Mouse (Mus musculus): ENCODE data around the gene Slc35f1.

Slc35f1 gene

GRCm38 (mm10) chr10:52690334-52690991, at the start of gene Slc35f1:
Gene Slc35f1, plus strand, starts transcription at chr10:52690533.
- peak; percentile 62 for DNase-seq (ENCODE audit: low read depth, low spot score)

- no peak for DNase-seq (ENCODE audit: low read depth, low spot score)
These were observed 19.1 kb upstream of the Slc35f1 start for GRCm38 (mm10) chr10:52671234-52671633.

GRCm38 (mm10) chr10:52690992-52691731, 829 bp downstream of the Slc35f1 start:
- DNase-seq (ENCODE audit: low read depth, low spot score): no peak

DNA sequence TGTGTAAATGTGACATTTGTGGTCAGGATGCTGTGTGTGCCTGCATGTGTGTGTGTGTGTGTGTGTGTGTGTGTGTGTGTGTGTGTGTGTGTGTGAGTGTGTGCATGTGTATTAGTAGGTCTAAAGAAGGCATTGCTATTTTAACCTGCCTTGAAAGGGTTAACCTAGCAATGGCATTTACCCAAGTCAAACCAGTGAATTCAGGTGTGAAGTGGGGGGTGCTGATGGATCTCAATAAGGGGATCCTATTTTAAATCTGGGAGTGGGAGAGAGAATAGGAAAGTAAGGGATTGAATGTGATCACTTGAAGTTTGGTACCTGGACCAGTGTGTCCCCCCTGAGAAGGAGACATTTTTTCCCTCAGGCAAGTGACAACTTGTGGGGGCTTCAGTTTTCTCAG, 13.4 kb downstream of the Slc35f1 start:
- DNase-seq (ENCODE audit: low read depth, low spot score): no peak

DNA sequence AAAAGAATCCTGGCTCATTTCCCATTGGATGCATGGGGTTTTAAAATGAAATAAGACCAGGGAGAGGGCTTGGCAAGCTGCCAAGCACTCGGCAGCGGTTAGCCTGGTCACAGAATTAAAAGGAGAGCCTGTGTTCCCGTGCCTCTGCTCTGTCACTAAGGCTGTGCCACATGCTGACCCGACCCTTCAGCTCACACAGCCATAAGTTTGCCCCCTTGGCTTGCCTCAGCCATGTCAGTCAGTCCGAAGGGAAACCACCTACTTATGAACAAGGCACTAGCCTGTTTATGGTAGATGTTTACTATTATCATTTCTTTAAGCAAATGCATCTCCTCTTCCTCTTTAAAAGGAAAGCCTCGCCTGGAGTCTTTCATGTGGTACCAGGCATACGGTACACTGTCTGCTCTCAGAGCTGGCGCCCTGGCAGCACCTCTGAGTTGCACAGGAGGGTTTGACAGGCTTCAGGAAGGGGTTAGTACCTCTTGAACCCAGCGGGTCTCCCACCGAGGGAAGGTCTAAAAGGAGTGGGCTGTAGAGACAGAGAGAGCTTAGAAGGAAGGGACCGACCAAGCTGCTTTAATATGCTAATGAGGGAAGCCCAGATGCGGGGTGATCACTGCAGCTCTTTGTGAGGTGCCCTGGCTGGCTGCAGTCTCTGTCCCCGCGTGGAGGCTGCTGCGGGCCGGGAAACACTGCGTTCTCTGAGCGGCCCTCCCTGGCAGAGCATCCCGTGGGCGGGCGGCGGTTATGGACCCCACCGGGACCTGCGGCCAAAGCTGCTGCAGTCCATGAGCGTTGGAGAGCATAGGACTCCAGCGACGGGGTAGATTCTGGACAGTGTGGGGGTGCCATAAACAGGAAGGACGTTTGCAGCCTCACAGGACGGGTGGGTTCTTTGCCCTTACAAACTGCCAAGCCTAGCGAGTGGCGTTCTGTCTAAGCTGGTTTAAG, 14.0 kb downstream of the Slc35f1 start:
- no peak for DNase-seq (ENCODE audit: low read depth, low spot score)

DNA sequence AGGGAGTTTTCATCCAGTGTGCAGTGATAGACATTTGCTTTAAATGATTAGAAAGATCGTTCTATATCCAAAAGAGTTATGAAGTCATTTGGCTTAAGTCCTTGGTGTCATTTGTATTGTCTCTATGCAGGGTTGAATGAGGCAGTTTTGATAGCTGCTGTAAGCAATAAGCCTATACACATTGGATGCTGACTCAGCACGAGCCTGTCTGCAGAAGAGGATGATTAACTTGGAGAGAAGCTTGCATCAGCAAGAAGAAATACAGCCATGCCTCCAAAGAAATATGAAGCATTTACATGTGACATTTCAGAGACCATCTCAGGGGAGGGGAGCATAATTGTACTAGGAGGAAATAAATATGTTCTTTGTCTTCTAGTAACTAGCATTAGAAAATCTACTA, 19.1 kb downstream of the Slc35f1 start:
- no peak for DNase-seq (ENCODE audit: low read depth, low spot score)

DNA sequence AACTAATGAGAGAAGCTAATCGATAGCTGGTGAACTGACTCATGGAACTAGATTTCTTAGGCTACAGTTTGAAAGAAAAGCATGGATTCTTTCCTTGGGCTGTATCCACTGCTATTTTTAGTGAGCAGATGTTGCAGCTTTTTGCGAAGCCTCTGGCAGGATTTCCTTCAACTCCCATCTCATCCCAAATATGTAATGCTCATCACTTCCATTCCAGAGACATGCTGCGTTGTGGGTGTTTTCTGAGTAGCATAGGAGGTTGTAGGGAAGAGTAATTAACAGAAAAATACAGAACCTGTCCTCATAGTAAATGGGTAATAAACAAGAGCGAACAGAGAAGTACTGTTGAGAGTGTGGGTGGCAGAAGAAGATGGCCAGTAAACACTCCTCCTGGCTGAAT, 21.8 kb downstream of the Slc35f1 start:
- DNase-seq (ENCODE audit: low read depth, low spot score): peak; percentile 62

- DNase-seq (ENCODE audit: low read depth, low spot score): no peak
These were observed 24.2 kb downstream of the Slc35f1 start for GRCm38 (mm10) chr10:52714557-52714956.

GRCm38 (mm10) chr10:52715146-52715545, 24.8 kb downstream of the Slc35f1 start:
- DNase-seq (ENCODE audit: low read depth, low spot score): no peak

DNA sequence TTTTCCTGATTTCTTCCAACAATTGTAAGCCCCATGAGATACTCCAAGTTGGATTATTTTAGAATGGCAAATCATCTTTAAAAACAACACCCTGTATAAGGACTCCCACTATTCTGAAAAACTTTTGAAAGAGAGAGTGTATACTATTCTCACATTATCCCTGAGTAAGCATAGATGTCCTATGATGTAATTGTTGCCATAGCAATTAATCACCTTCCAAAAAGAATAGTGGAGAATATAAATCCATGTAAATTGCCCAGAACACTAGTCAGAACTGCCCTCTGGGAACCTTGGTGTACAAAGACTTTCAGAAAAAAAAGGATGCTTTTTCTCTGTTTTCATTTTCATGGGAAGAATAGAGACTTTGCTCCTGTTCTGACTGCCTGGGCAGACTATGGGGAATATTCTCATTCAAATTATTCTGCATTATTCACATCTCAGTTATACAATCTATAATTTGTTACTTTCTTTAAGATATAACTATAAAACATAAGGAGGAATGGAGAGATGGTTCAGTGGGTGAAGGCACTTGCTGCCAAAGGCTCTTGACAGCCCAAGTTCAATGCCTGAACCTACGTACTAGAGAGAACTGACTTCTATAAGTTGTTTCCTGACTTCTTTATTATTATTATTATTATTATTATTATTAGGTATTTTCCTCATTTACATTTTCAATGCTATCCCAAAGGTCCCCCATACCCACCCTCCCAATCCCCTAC, 28.0 kb downstream of the Slc35f1 start:
- DNase-seq (ENCODE audit: low read depth, low spot score): no peak

DNA sequence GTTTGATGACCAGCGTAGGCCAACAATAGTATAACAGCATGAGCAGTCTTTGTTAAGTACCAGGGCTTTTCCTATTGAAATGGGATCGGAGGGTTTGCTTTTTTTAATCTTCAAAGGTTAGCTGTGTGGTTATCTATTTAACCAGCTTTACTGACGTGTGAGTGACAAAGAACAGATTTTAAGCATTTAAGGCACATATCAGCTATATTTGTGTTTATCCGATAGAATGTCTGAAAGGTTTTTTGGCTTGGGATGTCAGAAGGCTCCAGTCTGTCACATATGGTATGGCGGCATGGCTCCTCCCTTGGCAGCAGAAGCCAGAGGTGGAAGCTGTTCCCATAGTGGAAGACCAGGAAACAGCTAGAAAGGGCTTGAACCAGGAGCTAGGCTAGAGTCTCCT, 36.3 kb downstream of the Slc35f1 start:
- no peak for DNase-seq (ENCODE audit: low read depth, low spot score)

GRCm38 (mm10) chr10:52742671-52743379, 52.5 kb downstream of the Slc35f1 start:
- peak; percentile 12 for DNase-seq (ENCODE audit: low read depth, low spot score)

GRCm38 (mm10) chr10:52743831-52744230, 53.5 kb downstream of the Slc35f1 start:
- DNase-seq (ENCODE audit: low read depth, low spot score): no peak

GRCm38 (mm10) chr10:52748028-52748597, 57.8 kb downstream of the Slc35f1 start:
- DNase-seq (ENCODE audit: low read depth, low spot score): no peak

DNA sequence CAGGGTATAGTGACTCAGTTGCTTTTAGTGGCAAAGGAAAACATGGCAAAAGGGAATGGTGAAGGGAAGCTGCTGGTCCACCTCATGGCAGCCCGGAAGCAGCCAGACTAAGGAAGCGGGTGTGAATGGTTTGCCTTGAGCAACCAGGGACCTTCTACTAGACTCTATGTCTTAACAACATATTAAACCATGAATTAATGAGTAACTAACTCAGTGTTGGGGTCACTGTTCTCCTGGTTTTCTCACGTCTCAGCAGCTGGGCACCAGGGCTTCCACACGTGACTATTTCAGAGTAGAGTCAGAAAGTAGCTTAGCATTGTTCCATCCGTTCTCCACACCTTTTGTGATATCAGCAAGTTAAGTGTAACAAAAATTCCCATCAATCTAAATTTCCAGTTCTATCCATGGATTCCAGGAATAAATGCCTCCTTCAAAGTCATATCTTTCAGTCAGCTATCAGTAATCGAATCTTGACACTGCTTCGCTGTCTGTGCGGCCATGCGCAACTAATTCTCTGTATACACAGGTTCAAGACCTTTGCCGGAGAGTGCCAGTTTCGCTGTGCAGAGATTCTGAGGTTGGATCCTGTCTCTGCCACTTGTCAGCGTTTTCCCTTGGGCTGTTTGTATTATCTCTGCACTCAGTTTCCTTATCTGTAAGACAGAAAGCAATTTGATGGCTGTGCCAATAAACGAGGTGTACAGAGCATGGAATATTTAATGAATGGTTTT, 65.8 kb downstream of the Slc35f1 start:
- no peak for DNase-seq (ENCODE audit: low read depth, low spot score)

DNA sequence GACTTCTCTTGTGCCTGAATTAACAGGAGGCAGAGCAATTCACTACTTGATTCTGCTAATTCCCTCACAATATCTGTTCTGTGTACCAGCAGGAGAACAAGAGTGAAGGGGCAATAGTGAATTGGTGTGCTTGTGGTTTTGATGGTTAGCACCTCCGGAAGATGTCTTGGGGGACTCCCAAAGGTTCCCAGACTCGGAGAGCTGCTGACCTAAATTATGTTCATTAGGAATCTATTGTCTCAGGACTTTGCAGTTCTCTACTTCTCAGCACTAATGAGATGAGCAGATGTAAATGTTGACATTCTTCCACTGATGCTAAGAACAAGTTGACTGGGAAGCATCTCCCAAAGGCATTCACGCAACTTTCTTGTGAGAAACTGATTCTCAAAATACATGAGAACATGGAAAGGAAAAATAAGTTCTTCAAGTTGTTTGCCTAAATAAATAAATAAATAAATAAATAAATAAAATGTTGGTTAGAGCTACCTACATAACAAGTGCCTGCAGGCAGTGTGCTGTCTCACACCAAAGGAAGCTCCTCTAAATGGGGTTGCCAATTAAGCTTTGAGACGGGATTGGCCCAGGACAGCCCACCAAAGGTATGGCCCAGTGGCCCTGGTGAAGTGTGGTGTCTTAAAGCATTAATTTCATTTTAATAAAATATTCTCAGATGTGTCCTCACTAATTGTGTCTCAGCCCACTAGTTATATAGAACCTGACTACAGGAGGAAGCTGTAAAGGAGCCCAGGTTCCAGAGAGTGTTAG, 67.3 kb downstream of the Slc35f1 start:
- DNase-seq (ENCODE audit: low read depth, low spot score): no peak

GRCm38 (mm10) chr10:52758589-52758988, 68.3 kb downstream of the Slc35f1 start:
- DNase-seq (ENCODE audit: low read depth, low spot score): peak; percentile 64

DNA sequence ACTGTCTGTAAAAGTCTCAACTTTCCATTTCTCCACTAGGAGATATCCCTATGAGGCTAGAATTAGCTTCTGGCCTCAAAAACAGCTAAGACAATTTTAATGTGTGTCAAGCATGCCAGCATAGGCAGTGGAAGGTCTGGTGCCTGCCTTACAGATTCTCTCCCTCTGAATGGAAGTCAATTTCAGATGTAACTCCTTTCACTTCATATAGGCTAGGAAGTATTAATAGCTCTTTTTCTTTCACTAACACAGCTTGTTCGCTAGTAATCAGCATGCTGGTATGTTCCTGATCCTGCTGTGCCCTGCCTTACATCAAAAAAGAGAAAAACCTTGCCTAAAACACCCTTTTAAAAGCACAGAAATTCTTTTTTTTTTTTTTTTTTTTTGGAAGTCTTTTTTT, 70.2 kb downstream of the Slc35f1 start:
- DNase-seq (ENCODE audit: low read depth, low spot score): no peak

- DNase-seq (ENCODE audit: low read depth, low spot score): peak; percentile 70
These were observed 89.7 kb downstream of the Slc35f1 start for GRCm38 (mm10) chr10:52779926-52780485.

All from telencephalon, adult 2 months (tissue).